Mouse (Mus musculus) cerebellum, postnatal 25 days (tissue): ENCODE results near the gene Glud1.
"Not testable (repeated sequence)": the region's sequence is repeated elsewhere in the genome, so short reads cannot be mapped to it uniquely, and the experiment has no call there.

Experiments
- DNase-seq, 2 experiments: peaks; one replicate each; pipeline ENCODE4 v3.0.0; 2021; ENCODE audit warnings: mixed read lengths in 2 of 2

Glud1 gene

DNA sequence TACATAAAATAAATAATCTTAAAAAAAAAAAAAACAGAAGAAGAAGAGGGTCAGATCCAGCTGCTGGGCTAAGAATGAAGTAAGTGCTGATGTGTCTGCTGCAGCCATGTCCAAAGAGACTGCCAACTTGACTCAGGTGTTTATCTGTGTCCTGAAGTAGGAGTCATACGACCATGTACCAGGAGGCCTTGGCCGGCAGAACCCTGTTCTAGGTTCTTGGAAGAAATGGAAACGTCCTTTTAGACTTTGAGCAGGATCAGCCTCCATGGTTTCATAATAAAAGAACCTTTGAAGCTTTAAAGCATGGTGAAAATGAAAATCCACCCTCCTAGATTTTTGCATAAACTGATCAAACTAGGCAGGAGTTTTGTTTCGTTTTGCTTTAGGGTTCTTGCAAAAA is 43.9 kb downstream of the Glud1 start:
- no peak for DNase-seq

DNA sequence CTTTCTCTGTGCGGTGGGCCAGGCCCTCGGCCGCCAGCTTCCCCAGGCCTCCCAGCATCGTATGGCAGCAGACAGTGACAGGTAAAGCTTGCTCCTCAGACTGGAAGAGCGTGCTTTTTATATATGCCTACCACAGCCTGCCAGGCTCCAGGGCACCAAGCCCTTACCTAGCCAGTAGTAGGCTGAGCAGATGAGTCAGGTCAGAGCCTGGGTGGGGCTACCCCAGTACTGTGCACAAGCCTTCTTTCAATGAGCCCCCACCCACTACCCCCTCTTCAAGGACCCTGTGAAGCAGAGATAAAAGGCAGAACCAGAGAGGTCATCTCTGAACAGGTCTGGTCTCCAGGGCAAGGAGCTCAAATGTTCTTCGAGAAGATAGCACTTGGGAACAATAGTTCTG is 44.8 kb downstream of the Glud1 start, which contains the start of gene Fam25c:
Gene Fam25c, minus strand, starts transcription at position 133 of the 400 bp plus-strand sequence.
- DNase-seq, result no peak

DNA sequence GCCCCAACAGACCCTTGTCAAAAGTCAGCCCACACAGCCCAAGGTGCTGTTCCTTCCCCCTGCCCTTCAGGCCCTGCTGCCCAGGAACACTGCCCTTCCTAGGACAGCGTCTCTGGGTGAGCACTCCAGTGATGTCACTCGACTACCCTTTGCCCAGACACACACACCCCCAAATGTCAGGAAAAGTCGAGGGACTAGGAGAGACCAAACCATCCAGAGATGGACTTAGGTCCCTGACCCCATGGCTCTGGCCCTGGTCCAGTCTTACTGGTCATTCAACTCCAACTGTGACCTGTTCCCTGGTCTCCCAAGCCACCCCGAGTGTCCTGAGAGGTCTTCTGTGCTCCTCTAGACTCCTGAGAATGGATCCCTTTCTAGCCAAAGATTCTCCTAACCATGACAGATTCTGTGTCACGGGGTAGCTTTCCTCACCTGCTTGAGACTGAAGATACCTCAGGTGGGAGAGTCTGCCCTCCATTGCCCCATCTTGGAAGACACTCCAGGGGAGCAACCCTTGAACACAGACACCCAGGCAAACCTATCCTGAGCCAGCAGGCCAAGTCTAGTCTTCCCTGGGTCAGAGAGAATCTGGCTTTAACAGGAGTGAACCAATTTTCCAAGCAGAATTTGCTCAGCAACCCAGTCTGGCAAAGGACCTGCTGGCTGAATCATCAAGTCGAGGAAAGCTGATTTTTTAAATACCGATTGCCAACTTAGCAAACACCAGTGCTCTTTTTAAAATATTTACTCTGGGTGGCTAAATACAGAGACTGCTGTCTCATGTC is 47.3 kb downstream of the Glud1 start:
- DNase-seq, result no peak

DNA sequence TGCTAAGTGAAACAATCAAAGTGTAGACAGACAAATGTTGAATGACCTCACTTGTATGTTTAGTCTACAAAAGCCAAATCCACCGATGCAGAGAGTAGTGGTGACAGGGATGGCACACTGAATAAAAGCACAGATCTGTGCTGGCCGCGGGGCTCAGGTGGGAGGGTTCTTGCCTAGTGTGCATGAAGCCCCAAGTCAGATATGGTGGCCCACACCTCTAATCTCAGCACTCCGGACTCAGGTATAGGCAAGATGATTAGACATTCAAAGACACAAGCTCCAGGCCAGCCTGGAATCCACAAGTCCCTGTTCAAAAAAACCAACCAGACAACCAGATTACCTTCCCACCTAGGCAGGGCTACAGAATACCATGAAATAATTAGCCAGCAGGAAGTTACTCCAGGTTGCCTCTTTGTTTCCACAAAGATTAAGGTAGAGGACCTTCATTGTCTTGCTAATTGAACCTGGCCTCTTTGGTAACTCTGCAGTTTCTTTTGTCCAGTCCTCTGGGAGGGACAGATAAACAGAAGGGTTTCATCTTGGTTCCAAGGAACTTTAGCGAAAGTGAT is 49.2 kb downstream of the Glud1 start:
- no peak for DNase-seq

DNA sequence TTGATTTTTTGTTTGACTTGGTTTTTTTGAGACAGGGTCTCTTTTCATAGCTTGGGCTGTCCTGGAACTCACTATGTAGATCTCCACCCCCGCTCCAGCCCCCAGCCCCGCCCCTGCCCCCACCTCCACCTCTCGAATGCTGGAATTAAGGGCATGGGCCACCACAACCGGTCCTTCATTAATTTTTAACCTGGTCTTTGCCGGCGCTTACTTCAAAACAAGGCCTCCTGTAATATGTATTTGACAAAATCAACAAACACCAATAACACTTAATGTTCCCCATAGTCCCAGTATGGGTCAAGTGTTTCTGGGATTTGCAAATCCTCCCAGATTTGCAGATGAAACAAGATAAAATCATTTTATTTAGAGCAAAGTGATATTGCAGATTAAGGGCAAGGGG is 49.7 kb downstream of the Glud1 start:
- DNase-seq, result no peak

DNA sequence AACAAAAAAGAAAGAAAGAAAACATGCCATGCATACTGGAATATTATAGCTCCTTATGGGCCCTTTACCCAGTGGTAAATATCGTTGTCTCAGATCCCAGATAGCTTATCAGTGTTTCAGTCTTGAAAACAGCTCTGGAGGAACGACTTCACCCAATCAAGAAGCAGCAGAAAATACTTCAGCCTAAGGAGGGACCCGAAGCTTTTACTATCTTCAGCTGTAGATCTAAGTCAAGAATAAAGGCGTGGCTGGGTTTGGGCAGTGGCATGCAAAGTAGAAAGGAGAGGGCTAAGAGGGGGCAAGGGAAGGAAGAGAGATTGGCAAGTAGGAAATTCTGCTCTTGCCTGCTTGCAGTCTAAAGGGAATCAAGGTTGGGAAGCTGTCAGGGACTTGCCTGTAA is 51.6 kb downstream of the Glud1 start:
- no peak for DNase-seq

DNA sequence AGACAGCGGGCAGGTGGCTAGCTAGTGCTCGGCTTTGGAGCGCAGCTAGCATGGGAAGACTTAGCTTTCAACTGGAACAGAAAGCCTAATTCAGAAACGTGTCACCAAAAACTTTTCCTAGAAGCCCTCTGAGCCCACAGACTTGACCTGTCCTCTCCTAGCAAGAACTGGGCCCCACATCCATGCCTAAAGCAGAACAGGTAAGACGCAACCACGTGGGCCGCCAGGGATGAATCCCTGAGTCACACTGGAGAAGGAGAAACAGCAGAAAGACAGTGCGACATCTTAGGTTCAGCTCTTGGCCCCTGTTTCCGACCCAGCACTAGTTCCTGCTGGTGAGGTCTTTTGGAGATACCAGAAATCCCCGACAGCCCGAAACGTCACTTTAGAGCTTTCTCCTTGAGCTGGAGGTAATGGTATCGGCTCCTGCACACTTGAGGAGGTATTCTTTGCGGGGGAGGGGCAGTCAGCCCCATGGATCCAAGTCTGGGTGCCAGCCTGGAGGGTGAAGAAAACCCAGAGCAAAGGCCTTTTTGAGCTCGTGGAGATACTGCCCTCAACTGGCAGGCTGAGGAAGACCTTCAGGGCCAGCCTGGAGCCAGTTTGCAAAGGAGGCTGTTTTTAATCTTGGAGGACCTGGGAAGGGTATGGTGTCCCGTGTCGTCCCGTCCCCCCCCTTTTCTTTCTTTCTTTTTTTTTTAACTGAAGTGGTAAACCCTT is 52.4 kb downstream of the Glud1 start:
- peak; percentile 79 to 84 for DNase-seq

DNA sequence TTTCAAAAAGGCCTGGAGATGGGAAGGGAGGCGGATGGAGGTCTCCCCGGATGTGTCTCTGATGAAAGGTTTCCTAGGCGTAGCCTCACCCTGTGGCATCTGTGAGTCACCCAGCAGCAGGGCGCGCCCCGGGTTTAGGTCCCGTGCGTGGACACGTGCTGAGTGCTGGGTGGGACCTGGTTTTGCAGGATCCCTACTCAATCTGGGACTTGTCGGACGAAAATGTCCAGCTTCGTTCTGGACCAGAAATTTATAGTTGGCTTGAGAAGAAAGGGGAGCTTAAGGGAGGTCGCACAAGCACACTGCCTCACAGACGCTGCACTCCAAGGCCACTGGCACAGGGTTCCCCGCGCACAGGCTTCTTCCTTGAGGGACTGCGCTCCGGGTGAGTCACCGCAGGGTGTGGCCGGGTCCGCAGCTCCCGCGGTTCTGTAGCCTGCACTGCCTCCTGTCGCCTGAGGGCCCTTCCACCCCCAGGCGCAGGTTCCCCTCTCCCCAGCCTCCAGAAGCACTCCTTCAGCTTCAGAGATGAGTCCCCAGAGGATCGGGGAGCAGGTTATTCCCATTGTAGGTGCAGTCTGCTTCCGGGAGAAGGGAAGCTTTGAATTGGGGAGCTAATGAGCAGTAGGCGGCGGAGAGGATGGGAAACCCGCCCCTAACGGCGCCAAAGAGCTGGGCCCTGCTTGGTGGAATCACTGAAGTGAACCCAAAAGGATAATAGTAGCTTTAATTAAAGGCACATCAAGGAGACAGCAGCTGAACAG is 53.1 kb downstream of the Glud1 start:
- peak; percentile 73 to 77 for DNase-seq

DNA sequence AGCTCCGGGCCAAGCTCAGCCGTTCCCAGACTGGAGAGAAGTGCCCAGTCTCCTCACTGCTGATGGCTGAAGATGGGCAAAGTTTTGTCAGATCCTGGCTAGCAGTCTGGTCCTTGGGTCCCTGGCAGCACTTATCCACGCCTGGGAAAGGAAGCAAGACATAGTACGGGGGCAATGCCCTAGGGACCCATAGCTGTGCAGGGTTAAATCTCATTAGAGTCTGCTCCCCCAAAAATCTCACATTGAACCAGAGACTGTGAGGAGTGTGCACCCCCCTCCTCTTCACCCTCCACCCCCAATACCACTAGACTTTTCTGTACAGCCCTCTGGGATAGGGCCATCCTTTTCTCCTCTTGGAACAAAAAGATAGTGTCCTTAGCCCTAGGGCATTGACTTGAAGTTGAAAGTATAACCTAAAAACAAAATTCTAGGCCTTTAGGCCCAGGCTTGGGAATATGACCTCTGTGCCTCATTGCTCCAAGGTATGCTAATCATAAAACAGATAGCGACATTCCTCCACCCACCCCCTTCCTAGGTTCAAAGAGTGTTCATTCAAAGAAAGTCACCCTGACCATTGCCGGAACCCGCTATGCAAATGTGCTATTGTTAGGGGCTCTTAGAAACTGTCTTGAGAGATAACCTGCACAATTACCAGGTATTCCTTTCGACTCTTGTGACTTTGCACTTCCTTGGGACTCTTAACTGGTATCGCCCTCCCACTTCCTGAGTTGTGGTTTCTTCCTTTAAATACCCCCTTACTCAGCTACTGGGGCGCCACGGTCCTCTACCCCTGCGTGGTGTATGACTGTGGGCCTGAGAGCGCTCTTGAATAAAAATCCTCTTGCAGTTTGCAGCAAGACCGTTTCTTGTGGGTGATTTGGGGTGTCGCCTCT is 54.0 kb downstream of the Glud1 start:
- not testable (repeated sequence) for DNase-seq

DNA sequence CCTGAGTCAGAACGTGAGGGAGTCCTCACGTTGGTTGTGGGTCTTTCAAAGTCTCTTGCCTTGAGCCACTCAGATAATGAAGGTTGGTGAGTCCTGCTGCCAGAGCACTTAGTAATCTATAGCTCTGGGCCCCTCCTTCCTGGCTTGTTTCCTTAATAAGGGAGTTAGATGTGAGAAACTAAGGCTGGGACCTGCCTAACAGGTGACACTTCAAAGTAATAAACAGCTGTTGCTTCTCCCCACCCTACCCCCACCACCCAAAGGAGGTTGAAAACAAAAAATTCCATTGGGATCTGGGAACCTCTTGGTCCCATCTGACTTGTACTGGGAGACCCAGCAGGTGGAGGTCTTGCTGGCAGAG is 54.6 kb downstream of the Glud1 start:
- no peak for DNase-seq

DNA sequence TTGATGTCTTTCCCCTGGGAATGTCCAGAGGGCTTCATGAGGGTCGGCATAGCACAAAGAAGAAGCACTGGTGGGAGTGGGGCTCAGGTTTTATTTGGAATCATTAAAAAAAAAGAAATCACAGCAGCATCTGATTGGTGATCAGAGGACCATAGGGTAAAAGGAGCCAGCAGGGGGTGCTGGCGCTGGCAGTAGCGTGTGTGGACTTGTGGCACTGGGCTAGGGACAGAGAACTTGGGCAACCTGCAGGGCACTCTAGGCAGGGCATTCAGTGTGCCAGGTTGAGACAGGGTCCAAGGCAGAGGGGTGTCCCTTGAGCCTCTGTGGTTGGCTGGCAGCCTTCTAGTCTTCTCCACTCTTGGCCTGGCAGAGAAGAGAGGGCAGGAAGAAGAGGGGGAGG is 59.7 kb downstream of the Glud1 start:
- no peak for DNase-seq

DNA sequence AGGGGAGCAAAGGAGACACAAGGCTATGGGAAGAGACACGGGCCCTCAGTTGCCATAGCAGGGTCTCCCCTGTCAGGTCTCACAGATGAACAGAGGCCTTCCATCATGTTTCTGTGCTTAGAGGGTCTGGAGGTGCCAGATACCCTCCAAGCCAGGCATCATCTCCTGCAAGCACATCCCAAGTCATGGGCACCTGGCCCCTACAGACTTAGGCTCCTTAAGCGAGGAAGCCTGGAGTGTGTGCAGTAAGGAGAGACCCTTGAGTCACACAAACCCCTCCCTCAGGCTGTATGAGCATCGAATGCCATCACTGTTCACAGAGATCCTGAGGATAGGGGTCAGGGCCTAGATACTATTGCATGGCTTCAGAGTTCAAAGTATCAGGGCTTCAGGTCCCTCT is 60.4 kb downstream of the Glud1 start:
- no peak for DNase-seq

DNA sequence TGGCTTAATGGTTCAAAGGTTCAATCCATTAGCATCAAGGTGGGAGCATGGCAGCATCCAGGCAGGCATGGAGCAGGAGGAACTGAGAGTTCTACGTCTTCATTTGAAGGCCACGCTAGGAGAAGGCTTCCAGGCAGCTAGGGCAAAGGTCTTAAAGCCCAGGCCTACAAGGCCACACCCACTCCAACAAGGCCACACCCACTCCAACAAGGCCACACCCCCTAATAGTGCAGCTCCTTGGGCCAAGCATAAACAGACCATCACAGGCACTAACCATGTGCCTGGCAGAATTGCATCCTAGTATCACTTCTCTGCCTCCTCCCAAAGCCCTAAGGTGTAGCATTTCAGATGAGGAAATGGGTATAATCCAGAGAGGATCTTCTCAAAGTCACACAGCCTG is 61.2 kb downstream of the Glud1 start:
- DNase-seq, result no peak

DNA sequence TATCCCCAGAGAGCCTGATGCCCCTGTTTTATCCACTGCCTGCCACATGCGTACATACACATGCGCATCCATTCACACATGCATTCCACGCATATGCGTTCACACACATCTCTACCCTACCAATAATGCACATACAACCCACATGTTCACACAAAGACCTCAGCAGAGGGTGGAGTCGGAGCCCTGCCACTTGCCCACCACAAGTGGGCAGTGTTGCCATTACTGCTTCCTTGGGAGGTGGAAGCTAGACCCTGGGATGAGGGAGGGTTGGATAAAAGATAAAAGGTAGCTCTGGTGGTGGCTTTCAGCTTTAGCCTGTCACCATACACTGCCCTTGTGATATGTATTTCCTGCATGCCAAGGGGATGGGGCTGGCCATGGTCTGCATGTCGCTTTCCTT is 62.1 kb downstream of the Glud1 start:
- peak; percentile 48 to 74 for DNase-seq

DNA sequence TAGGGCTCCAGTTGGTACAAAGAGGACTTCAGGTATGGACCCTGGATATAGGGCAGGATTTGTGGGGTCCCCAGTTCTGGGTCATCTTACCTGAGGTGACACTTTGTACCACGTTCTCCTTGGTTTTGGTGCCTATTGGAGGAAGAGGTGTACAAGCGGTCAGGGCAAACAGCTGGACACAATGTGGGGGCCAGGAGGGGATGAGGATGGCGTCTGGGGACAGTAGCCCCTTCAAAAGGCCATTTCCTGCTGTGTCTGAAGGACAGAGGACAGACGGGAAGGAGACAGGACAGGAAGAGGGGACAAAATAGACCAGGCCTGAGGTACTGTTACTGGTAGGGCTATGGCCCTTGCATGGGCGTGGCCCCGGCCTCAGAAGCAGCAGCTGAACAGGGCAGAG is 63.1 kb downstream of the Glud1 start:
- DNase-seq, result no peak

DNA sequence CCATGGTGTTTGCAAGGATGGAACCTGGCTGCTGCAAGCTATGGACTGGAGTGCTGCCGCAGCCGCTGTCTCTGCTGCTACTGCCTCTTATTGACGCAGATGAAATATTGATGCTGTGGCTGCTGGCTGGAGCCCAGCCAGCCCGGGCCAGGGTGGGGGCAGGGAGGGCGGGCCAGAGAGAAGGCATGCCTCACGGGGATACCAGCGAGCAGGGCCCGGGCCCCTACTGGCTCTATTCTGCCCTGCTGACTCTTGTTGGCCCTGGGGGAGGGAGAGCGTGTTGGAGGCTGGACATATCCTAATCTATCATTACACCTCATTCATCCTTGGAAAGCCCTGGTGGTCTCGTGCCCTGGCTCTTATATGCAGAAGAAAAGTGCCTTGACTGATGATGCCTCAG is 64.0 kb downstream of the Glud1 start, which contains the start of gene Sncg:
Gene Sncg, minus strand, starts transcription at position 213 of the 400 bp plus-strand sequence.
- no peak for DNase-seq

DNA sequence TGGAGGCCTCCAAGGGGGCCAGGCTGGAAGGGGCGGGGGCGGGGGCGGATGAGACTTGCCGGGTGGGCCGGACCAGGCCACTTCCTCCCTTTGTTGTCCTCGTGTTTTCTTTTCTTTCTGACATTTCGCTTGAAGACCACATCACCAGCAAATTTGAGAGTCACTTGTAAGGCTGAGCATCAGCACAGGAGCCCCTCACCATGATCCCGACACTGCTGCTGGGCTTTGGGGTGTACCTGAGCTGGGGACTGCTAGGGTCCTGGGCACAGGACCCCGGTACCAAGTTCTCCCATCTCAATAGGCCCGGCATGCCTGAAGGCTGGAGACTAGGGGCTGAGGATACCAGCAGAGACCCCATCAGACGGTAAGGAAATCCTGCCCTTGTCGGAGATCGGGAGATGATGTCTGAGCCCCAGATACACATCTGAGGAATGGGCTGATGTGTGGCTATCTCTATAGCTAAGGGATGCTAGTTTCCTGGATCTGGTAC is 64.9 kb downstream of the Glud1 start, which contains the start of gene Mmrn2:
Gene Mmrn2, plus strand, starts transcription at position 51 of the 490 bp plus-strand sequence.
- DNase-seq, result no peak

DNA sequence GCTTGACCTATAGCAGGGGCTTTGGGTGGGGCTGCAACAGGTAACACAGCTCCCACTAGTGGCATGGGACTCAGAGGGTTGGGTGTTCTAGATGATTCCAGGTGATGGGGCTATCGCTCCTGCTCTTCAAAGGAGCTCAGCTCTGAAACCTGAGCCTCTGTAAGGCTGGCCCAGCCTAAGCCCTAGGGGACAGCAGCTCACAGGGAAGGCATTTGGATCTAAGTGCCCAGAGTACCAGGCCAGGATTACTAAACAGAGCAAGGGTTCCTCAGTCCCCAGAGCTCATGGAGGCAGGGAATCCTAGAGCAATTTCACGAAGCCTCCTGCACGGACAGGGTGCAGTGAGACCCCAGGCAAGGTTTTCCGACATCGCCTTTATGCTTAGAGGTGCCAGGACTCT is 65.4 kb downstream of the Glud1 start:
- DNase-seq, result no peak

DNA sequence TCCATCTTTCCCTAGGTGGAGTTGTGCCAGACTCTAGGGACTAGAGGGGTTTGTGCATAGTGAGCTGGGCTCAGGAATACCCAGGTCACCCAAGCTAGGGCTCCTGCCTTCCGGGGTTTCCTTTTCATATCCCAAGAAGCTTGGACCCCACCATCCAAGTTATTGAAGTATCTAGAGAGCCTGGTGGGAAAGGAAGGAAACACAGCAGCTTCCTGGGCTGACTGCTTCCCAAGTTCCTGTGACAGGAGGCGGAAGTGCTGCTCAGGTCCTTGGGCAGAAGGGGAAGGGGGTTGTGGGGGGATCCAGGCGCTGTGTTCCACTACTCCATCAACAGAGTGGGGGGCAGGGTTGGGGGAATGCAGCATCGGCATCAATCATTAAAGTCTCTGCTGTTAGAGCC is 66.6 kb downstream of the Glud1 start:
- no peak for DNase-seq

DNA sequence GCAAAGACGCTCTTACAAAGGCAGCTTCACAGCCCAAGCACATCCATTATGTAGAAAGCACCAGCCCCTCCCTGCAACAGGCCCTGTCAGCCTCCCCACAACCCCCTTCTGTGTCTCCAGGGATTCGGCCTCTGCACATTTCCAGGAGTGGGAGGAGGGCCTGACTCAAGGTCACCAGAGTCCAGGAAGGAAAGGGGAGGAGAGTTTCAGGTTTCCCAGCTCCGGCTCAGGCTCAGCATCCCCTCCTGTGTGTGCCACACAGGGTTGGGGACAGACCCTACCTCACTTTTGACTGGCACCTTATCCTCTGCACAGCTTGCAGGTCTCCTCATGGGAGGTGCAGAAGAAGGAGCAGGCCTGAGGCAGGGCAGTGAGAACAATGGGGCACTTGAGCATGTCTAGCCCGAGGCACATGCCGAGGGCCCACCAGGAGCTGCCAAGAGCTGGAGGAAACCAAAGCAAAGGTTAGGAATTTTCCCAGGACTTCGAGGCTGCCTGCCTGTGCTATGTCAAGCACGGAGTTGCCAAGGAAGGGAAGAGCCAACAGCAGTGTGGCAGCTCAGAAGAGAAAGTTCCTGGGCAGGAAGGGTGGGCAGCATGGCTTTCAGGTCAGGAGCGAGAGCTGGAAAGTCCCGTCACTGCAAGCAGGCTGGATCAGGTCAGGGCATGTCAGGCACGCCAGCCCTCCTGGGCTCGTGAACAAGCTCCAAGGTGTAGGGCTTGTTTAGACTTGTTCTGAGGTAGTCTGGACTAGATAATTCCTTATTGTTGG is 68.2 kb downstream of the Glud1 start:
- DNase-seq, result no peak
